Mouse (Mus musculus) thymus, adult 18-20 months (tissue): ENCODE results near the gene Tceanc2.

Experiments used
- DNase-seq, 2 experiments: peaks; one replicate each; pipeline ENCODE4 v3.0.0; 2022; ENCODE audit warnings: mixed read lengths in 2 of 2

Tceanc2 gene

DNA sequence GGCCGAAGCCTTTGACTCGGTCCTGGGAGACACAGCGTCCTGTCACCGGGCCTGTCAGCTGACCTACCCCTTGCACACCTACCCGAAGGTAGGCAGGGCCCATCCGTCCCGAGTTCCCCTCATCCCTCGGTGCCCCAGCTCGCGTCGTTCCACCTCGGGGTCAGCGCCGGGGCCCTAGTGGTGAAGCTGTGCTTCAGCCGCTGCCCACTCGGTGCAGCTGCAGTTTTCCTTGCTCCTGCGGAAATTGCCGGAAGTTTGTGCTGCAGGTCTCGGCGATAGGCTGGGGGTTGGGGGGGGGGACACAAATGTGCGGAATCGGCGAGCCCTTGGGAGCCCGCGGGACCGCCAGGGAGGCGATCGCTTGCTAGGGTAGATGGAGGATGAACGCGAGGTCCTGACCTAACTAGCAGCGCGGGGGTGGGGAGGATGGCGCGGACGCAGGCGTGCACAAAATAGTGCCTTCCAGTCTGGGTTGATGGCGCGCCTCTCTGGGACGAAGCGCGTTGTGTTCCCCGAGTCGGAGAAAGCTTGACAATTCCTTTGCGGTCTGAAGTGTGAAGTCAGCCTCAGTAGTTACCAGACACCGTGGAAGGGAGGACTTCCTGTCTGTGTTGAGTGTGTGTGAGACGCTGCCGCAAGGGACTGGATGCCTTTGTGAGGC is at the start of gene Tceanc2:
TSS of gene Tceanc2 (minus strand) at position 287 of the 661 bp plus-strand sequence.
- peak; percentile 58 to 73 for DNase-seq

GRCm38 (mm10) chr4:107226313-107226712 is 47.4 kb upstream of the Tceanc2 start:
- DNase-seq = no peak

- DNase-seq = no peak
These were observed 44.6 kb upstream of the Tceanc2 start for GRCm38 (mm10) chr4:107223225-107224204.

DNA sequence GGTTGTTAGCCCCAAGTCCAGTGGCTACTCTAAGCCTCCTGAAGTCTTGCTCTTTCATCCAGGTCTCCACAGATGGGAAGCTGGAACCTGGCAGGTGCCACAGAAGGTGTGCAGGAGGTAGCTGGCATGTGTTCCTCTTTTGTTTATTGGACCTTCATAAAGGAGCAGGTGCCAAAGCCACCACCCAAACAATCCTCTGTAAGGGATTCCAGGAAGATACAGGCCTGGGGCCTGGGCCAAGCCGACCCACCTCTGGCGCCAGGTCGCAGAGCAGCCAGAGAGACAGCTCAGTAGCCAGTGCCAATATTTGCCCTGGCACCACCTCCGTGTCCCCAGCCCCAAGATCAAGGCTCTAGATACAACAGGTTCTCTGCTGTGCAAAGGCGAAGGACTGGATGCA is 42.6 kb upstream of the Tceanc2 start:
- DNase-seq = no peak

DNA sequence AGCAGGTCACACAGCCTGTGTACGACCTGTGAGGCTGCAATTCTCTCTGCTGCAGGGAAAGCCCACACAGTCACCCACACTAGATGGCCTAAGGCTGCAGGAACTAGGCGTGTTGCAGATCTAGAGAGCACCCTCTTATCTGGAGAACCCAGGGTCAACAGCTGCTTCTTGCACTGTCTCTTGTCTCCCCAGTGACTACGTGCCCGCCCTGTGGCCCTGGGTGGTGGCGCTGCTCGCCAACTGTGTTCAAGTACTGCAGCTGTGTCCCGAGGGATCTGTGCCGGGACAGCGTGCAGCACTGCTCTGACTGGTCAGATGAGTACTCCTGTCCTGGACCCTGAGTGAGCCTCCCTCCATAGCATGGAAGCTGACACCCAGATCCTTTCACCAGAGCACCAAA is 38.7 kb upstream of the Tceanc2 start:
- DNase-seq = no peak

DNA sequence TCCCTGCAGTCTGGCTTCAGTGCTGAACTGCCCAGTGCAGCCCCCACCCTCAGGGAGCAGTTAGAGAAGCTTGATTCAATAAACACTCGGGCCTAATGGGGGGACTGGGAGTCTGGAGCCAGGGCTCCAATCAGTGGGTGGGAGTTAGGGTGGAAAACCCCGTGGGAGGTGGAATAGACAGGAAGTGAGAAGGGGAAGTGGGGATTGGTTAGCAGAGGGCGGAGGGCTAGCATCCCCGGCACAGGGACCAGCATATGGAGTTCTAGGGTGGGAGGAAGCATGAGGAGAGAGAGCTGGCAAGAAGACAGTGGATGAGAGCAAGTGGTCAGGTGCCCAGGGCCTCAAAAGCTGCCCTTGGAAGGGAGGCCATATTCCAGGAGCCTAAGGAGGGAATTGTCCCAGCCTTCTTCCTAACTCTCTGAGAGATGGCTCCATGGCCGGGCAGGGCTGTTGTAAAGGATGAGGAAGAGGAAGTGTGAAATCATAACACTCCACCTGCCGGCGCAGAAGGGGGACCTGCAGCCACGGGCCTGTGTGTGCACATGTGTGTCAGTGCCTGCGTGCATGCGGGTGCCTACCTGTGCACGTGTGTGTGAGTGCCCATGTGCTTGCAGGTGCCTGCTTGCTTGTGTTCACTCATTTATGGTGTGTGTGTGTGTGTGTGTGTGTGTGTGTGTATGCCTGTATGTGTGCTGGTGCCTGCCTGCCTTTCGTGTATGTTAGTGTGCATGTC is 34.5 kb upstream of the Tceanc2 start:
- DNase-seq = no peak

DNA sequence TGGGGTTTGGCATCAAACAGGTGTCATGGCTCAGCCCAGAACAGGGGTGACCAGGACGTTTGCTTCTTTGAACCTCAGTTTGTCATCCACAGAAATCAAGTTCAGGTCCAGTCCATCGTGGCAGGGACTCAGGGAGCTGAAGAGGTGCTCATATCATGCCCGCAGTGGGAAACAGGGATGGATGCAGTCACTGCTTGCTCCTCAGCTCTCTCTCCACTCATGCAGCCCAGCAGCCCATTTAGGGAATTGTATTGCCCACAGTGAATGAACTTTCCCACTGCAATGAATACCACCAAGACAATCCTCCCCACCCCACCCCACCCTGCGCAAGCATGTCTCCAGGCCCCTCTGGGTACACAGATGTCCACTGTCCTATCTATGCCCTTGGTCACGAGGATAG is 33.0 kb upstream of the Tceanc2 start:
- no peak for DNase-seq

DNA sequence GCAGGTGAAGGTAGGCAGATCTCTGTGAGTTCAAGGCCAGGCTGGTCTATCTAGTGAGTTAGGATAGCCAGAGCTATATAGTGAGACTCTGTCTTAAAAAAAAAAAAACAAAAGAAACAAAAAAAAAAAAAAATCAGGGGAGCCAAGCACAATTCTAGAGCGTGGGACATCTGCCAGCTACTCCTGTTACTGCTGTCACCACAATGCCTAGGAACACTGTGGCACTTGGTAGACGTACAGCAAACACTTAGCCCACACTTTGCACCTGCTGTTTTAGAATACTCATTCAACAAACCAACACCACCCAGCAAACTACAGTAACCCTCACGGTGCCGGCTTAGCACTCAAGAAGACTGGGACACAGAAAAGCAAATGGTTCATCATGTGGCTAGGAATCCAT is 32.5 kb upstream of the Tceanc2 start:
- no peak for DNase-seq

DNA sequence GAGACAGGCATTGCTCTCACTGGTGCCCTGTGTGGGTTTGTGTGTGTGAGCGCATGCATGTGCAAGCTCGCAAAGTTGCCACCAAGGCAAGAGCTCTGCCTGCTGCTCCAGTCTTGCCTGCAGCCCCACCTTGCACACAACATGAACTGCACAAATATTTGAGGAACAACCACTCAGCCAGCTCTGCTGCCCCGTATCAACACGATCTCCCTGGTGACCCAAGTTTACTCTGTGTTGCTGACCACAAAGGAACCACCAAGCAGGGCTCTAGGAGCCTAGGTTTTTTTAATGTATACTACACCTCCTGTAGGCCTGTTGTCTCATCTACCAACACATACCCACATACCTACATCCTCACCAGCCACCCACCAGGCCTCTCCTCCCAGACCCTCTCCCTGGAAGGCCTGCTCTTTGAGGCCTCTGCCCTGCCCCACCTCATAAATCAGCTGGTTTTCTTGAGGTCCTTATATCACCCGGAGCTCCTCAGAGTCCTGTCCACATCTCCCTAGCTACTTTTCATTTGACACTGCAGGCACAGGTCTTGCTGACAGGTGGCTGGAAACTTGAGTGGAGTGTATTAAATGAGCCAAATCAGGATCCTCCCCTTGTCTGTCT is 31.7 kb upstream of the Tceanc2 start:
- no peak for DNase-seq

DNA sequence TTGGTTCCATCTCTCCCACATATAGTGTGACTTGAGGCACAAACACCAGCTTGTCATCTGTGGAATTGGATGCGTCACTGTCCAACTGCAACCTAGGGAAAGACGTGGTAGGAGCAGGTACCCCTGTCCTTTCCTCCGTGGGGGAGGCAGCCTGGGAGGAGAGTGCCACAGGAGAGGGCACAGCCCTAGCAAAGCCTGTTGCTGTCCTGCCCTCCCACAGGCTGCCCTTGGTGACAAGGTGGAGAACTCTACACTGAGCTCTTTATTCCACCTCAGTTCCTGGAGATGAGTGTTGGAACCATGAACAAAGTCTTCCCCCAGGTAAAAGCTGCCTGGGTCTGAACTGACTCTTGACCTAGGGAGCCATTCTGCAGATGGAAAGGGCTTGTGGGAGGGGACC is 30.0 kb upstream of the Tceanc2 start, which contains the start of gene Ldlrad1:
TSS of gene Ldlrad1 (plus strand) at position 301 of the 400 bp plus-strand sequence.
- no peak for DNase-seq

DNA sequence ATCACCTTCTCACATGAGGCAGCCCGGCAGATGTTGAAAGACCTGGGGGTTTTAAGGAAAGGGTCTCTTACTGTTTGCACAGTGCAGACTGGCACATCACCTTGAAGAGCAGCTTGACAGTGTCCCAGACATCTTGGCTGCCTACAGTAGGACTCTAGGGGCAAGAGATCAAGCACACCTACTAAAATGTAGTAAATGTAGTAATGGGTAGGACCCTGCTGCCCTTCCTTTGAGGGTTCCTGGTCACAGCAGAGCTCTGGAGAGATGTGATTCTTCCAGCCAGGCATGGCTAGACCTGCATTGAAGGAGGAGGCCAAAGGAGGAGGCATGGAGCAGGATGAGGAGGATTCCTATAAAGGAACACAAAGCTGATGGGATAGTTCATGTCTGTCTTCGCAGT is 28.1 kb upstream of the Tceanc2 start:
- DNase-seq = no peak

DNA sequence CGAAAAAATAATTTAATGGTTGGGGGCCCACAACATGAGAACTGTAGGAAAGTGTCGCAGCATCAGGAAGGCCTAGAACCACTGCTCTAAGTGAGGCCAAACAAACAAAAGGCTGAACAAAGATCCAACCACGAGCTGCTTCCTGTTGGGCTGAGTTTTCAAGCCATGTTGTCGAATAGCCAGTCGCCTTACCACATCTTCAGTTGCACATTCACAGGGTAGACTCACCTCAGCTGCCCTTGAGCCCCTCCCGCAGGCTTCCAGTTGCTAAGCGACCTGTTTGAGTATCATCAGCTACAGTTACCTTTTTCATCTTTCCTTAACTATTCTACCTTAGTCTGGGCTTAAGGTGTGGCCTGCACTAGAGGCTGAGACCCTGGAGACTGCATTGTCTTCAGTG is 24.1 kb upstream of the Tceanc2 start:
- no peak for DNase-seq

DNA sequence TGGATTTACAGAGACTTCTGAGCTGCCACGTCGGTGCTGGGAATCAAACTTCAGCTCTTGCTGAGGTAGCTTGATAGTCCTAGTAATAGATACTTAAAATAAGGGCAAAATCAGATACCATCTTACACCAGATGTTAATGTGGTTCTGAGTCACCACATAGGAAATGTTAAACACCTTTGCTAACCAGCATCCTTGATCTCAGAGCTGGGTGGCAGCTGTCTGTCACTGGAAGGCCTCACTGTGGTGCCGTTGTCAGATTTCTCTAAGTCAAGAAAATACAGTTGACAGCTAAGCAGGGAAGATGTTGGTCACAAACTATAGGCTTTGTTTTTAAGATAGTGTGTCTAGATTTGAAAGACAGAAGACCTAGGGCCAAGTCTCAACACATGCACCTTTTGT is 22.9 kb upstream of the Tceanc2 start:
- DNase-seq = no peak

- DNase-seq = no peak
These were observed 19.2 kb upstream of the Tceanc2 start for GRCm38 (mm10) chr4:107198072-107198471.

- DNase-seq = no peak
These were observed 17.5 kb upstream of the Tceanc2 start for GRCm38 (mm10) chr4:107196454-107196853.

DNA sequence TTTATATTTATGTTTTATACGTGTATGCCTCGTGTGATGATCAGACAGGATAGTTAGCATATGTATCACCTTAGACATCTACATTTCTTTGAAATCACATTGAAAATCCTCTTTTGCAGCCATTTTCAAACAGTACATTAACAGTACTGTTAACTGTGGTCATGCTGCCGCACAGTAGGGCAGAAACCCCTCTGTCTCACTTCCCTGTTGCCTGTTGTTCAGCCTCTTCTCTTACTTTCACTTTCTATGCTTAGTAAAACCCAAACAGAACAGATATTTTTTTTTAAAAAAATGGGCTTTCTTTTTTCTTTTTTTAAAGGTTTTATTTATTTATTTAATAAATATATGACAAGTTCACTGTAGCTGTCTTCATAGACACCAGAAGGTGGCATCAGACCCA is 14.9 kb upstream of the Tceanc2 start:
- DNase-seq = no peak

GRCm38 (mm10) chr4:107185703-107186102 is 6.8 kb upstream of the Tceanc2 start:
- DNase-seq = no peak

GRCm38 (mm10) chr4:107183203-107183602 is 4.3 kb upstream of the Tceanc2 start:
- DNase-seq = no peak

- no peak for DNase-seq
These were observed 3.9 kb upstream of the Tceanc2 start for GRCm38 (mm10) chr4:107182796-107183195.

DNA sequence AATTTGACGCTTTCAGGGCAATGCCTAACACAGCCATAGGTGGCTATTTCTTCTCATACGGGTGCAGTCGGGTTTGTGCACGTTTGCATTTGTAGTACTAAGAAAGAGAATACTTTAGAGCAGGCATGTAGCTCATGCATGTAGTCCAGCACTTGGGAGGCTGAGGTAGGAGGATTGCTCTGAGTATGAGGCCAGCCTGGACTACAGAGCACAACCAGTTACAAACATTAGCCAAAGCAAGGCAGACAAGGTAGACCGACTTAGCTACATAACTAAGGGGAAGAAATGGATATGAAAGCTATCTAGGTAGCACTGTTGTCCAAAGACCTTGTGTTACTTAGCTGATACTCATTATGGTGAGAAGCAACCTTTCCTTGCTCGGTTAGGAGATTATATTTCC is 3.0 kb upstream of the Tceanc2 start:
- DNase-seq = no peak

- DNase-seq = no peak
These were observed 1.8 kb upstream of the Tceanc2 start for GRCm38 (mm10) chr4:107180746-107181145.

DNA sequence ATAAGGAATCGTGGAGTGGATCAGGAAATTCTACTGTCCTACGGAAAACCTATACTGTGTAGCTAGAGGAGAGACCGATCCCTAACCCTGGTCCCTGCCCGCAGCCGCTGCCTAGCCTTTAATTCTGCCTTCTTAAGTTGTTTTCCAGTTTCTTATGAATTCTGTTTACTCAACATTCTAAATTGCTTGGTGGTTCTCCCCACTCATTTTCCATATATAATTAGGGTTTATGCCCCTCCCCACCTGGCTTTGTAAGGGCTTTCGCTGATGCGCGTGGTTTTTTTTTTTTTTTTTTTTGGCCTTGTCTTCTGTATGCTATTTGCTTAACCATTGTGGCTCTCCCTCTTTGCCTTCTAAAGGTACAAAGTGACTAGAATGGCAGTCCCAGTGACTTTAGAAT is 645 bp upstream of the Tceanc2 start:
- no peak for DNase-seq
